Mouse (Mus musculus) CD4-positive, CD25-positive, alpha-beta regulatory T cell, adult 4 months (primary cell): ENCODE results near the gene Amz1. TPM values are rescaled to one million over a fixed set of nuclear protein-coding genes. Genes with fewer than 3 reads are reported as not detected.

Experiments used
- ATAC-seq: one replicate; pipeline ENCODE4 v1.8.0; 2017
- polyA plus RNA-seq, 2 experiments: library from polyadenylated mRNA; unstranded; fragments of 100-300 nt; shearing (Covaris generic); gene quantifications; one replicate each; pipeline ENCODE4 v1.2.1; 2017

Amz1 gene
- polyA plus RNA-seq, 2 experiments from 2014 or later, result 0.33 to 0.50 TPM

GRCm38 (mm10) chr5:140726062-140726839 lies 2.3 kb downstream of the Amz1 start:
- no peak for ATAC-seq

DNA sequence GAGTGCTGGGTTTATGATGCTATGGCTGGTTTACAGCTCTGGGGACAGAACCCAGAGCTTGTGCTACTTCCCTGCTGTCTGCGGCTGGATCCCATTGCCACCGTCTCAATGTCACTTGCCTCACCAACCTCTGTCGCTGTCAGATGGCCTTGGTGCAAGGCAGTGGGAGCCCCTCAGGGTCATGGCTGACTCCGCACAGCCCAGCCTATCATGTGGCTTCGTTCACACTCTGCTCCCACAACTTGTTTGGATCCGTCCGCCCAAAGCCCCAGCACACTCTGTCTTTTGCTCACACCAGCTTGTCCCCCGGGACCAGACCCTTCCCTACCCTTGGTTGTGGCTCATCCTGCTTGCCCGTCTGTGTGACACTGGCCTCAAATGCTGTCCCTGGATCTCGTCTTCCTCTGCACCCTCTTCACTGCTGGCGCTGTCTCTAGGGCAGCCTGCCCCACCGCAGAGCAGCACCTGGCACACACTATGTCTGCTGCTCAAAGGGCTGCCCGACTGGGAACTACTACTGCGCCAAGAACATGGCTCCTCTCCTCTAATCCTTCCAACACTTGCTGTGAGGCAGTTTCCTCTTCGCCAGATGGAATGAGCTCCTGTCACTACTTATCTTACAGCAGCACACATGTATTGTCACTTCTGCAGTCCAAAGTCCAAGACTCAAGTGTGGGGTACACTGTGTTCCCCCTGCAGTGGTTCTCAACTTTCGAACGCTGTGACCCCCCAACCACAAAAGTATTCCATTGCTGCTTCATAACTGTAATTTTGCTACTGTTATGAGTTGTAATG lies 3.2 kb downstream of the Amz1 start:
- ATAC-seq, result no peak

GRCm38 (mm10) chr5:140731040-140731797 lies 7.3 kb downstream of the Amz1 start:
- ATAC-seq, result no peak

GRCm38 (mm10) chr5:140732195-140732594 lies 8.3 kb downstream of the Amz1 start:
- ATAC-seq, result no peak

DNA sequence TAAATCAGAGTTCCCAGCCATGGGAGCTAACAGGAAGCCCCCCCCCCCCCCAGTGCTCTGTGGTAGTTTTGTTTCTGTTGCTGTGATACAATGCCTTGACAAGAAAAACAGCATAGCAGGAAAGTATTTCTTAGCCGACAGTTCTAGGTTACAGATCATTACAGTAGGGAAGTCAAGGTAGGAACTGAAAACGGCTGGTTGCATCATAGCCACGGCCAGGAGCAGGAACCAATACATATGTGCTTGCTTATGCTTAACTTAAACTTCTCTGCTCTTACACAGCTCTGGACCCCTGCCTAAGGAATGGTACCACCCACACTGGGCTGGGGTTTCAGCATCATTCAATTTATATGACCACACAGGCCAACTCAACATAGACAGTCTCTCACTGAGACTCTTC lies 9.4 kb downstream of the Amz1 start:
- ATAC-seq, result no peak

GRCm38 (mm10) chr5:140735297-140735696 lies 11.4 kb downstream of the Amz1 start:
- peak; percentile 76 for ATAC-seq

GRCm38 (mm10) chr5:140736166-140736565 lies 12.2 kb downstream of the Amz1 start:
- ATAC-seq, result peak; percentile 26

- no peak for ATAC-seq
These were observed 15.9 kb downstream of the Amz1 start for GRCm38 (mm10) chr5:140739813-140740212.

GRCm38 (mm10) chr5:140741040-140741439 lies 17.1 kb downstream of the Amz1 start:
- ATAC-seq, result no peak

GRCm38 (mm10) chr5:140741877-140742276 lies 17.9 kb downstream of the Amz1 start:
- ATAC-seq, result no peak

- ATAC-seq, result no peak
These were observed 19.8 kb downstream of the Amz1 start for GRCm38 (mm10) chr5:140743706-140744131.

- no peak for ATAC-seq
These were observed 24.5 kb downstream of the Amz1 start for GRCm38 (mm10) chr5:140748425-140748824.

DNA sequence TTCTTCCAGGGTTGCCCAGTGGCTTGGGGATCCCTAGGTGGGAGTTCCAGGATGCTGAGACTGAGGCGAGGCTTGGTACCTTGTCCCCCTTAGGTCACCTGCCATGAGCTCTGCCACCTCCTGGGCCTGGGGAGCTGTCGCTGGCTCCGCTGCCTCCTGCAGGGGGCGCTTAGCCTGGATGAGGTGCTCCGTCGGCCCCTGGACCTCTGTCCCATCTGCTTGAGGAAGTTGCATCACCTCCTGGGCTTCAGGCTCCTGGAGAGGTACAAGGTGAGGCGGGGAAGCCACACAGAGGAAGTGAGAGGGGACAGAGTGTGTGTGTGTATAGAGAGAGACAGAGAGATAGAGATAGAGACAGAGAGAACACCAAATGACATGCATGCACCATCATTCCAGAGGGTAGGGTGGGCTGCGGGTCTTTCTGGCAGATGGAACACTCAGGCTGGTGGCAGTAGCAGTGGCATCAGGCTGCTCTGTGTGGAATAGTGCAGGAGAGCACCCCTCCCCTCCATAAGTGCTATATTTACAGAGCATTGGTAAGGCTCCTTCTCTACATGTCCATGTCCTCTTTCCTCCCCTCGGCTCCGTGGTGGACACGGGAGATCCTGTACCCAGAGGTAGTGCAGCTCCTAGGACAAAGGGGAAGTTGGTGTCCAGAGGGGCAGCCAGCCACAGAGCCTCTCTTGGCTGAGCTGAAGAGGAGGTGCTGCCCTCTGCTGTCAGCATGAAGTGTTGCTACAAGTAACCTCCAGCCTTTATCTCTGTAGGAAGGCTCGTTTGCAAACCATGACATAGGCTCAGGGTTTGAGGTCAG lies 25.3 kb downstream of the Amz1 start:
- peak; percentile 81 for ATAC-seq

GRCm38 (mm10) chr5:140750925-140751324 lies 27.0 kb downstream of the Amz1 start:
- ATAC-seq, result no peak

DNA sequence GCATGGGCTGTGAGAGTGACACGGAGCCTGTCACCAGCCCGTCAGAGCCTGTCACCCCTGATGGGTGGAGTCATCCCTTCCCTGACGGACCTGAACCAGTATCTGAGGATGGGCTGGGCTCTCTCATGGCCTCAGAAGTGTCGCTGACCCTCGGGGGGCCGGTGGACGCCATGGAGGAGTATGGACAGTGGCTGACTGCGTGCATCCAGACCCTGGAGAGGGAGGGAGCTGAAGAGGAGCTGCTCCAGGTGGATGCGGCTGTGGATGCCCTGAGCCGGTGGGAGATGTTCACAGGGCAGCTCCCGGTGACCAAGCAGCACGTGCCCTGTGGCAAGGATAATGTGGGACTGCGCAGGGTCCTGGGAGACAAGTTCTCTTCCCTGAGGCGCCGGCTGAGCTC lies 28.1 kb downstream of the Amz1 start:
- no peak for ATAC-seq

GRCm38 (mm10) chr5:140752639-140753038 lies 28.7 kb downstream of the Amz1 start:
- ATAC-seq, result no peak

- ATAC-seq, result no peak
These were observed 29.3 kb downstream of the Amz1 start for GRCm38 (mm10) chr5:140753223-140753622.

DNA sequence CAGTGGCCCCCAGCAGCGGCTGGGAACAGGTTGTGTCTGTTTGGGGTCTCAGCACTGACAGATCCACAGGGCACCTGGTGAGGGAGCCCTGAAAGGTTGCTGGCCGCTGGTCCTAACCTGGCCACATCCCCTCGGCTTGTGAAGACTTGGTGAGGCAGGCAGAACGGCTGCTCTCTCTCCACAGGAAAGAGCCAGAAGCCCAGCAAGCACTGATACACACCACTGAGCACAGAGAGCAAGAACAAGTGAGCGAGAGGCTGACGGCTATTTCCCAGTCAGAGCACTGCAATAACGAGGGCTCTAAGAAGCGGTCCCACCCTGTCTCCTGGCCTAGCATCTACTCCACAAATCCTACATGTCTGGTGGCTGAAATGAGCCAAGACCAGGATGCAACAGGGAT lies 34.9 kb downstream of the Amz1 start:
- no peak for ATAC-seq

GRCm38 (mm10) chr5:140762540-140762939 lies 38.6 kb downstream of the Amz1 start:
- peak; percentile 90 for ATAC-seq

DNA sequence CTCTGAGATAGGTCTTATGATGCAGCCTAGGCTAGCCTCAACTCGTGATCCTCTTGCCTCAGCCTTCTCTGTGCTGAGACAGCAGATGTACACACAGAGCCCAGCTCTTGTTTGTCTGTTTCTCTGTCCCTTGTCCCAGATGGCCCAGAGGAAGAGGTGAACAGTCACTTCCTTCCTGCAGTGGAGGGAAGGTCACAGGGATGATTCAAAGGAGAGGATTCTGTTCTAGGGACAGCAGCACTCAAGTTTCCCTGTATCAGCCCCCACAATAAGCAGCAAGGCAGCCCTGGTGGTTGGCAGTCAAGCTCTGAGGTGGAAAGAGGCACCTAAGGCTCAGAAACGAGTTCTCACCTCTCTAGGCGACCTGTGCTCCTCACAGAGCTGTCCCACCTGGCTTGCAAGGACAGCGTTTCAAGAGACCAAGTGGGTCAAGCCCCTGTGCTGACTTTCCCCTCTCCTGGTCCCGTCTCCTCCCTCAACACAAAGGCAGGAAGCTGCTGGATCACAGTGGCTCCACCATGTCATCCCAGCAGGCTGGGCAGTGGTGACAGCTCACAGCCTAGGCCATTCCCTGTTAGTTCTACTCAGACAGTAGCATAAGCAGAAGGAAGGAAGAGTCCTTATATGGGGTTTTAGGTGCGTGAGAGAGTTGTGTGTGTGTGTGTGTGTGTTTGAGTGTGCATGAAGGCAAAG lies 41.1 kb downstream of the Amz1 start:
- peak; percentile 19 for ATAC-seq

- ATAC-seq, result no peak
These were observed 42.6 kb downstream of the Amz1 start for GRCm38 (mm10) chr5:140766566-140766965.

DNA sequence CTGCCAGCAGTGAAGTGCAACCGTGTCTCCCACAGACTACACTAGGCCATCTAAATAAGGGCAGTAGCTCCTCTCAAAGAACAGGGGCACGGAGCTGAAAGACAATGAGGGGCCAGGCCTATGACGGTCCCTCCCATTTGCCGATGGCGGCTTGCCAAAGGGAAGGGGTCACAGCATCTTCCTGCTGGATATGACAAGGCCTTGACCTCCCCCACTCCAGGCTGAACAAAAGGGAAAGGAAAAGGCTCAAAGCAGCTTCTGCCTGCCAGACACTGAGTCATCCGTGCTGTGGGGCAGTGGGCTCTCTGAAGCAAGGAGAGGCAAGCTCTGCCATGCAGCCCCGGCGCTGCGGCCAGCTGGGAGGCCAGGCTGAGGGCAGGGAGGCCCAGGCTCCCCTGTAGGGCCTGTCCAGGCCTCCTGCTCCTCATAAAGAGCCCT lies 43.8 kb downstream of the Amz1 start:
- ATAC-seq, result no peak
